25 mouse cellular contexts compared by ENCODE assay signal in genomic region chr16:30624640-30625039, GRCm38 (mm10). TPM values are rescaled to one million over a fixed set of nuclear protein-coding genes. Genes with fewer than 3 reads are reported as not detected.
DNase-seq lines count a peak whose midpoint lies in the region; ATAC-seq and TF ChIP-seq lines count a peak whose summit lies in the region.
"Had no signal": no experiment of that assay in that cellular context is flagged by ENCODE, and none has a peak within 500 bp of the region (broad histone marks: within the 10 kb centered on the region; RNA-seq: fewer than 3 reads in every experiment).

No protein-coding gene starts in this region.

- no peak overlapping the region for H3K4me3 ChIP-seq in liver, postnatal 0 days (ENCODE audit: low read depth, low read length)
- H3K4me3 ChIP-seq: embryonic facial prominence, embryonic 13.5 days; embryonic facial prominence, embryonic 15.5 days; erythroblast, embryonic 14.5 days; forebrain, embryonic 10.5 days; forebrain, embryonic 12.5 days had no signal

- H3K4me2 ChIP-seq in liver, postnatal 0 days (ENCODE audit: low read depth, low read length) = no peak overlapping the region
- H3K4me2 ChIP-seq: embryonic facial prominence, embryonic 13.5 days; embryonic facial prominence, embryonic 15.5 days; forebrain, embryonic 12.5 days had no signal

- DNase-seq in liver, postnatal 0 days = no peak
- DNase-seq in liver = no peak
- peak; percentile 70 for DNase-seq in thymus, postnatal 0 days (ENCODE audit: low spot score)
- DNase-seq in thymus, postnatal 25 days = no peak
- peak; percentile 37 for DNase-seq in splenic B cell, adult 2 months (ENCODE audit: low read depth, low spot score)
- peak; percentile 49 for DNase-seq in thymus, postnatal 4 days
- DNase-seq in left cerebral cortex, postnatal 10 days (ENCODE audit: extremely low spot score in 1 of 2, low spot score in 2 of 2) = no peak
- DNase-seq in ovary, postnatal 36 days (ENCODE audit: low spot score) = no peak
- DNase-seq: adrenal gland, adult 2 months; adrenal gland, postnatal 10 days; adrenal gland, postnatal 25 days; cerebellum, adult 11 months; cerebellum, adult 18-20 months; cerebellum, adult 8-10 months; cerebellum, adult 9-11 months; cerebellum, postnatal 14 days; cerebellum, postnatal 36 days had no signal

- 63% methylated on average over 2 of the region's 2 CpGs for WGBS in liver, postnatal 0 days (ENCODE audit: insufficient replicate concordance)

- intact Hi-C loops in left cerebral cortex, postnatal 10 days (cut with DNase I) = no loop called here

- TF ChIP-seq CTCF in liver, postnatal 0 days (IDR thresholded peaks at IDR 0.05; ENCODE audit: low read depth) = 0 out of 2 replicates have a peak, but pooled peaks have one; percentile 2

- ATAC-seq in liver, postnatal 0 days = no peak
- ATAC-seq: forebrain, embryonic 14.5 days; forebrain, embryonic 16.5 days had no signal

- TF ChIP-seq EP300 in liver, postnatal 0 days (IDR thresholded peaks at IDR 0.05; ENCODE audit: low read depth) = no peak

- H3K9ac ChIP-seq in liver, postnatal 0 days (replicated peaks) = no peak overlapping the region
- H3K9ac ChIP-seq: embryonic facial prominence, embryonic 13.5 days; embryonic facial prominence, embryonic 15.5 days; forebrain, embryonic 12.5 days had no signal

- H3K27me3 ChIP-seq in liver, postnatal 0 days (ENCODE audit: insufficient read depth, low read length) = no peaks in the 10 kb centered on the region
- H3K27me3 ChIP-seq in splenic B cell, adult 2 months (ENCODE audit: control insufficient read depth, insufficient read depth, low read length, poor library complexity, severe bottlenecking) = no peaks in the 10 kb centered on the region
- H3K27me3 ChIP-seq: embryonic facial prominence, embryonic 13.5 days; embryonic facial prominence, embryonic 15.5 days; forebrain, embryonic 12.5 days had no signal

- no peaks in the 10 kb centered on the region for H3K36me3 ChIP-seq in liver, postnatal 0 days (replicated peaks; ENCODE audit: insufficient read depth, low read length)
- no peaks in the 10 kb centered on the region for H3K36me3 ChIP-seq in splenic B cell, adult 2 months (ENCODE audit: control insufficient read depth, insufficient read depth, low read length, poor library complexity, severe bottlenecking)
- H3K36me3 ChIP-seq: embryonic facial prominence, embryonic 13.5 days; embryonic facial prominence, embryonic 15.5 days; forebrain, embryonic 10.5 days; forebrain, embryonic 12.5 days; G1E had no signal

- no peaks in the 10 kb centered on the region for H3K4me1 ChIP-seq in liver, postnatal 0 days (ENCODE audit: insufficient read depth)
- H3K4me1 ChIP-seq: forebrain, embryonic 12.5 days had no signal

- H3K27ac ChIP-seq in liver, postnatal 0 days (ENCODE audit: low read depth) = no peak overlapping the region
- H3K27ac ChIP-seq: embryonic facial prominence, embryonic 13.5 days; embryonic facial prominence, embryonic 15.5 days; forebrain, embryonic 10.5 days; forebrain, embryonic 12.5 days had no signal

- no peaks in the 10 kb centered on the region for H3K9me3 ChIP-seq in liver, postnatal 0 days (ENCODE audit: low read length)
- H3K9me3 ChIP-seq: embryonic facial prominence, embryonic 13.5 days; embryonic facial prominence, embryonic 15.5 days; forebrain, embryonic 10.5 days; forebrain, embryonic 12.5 days; G1E had no signal

RNA-seq across cellular contexts. Expression of gene Fam43a, which starts 25.1 kb away (rescaled TPM):
- 6.1 and 6.8 TPM in 2 replicates for polyA plus RNA-seq in liver, postnatal 0 days (2015; fragmentation: Nextera tagmentation; extraction: Ambion mirVana)
- polyA plus RNA-seq in thymus, postnatal 0 days (2015; fragmentation: Nextera tagmentation; extraction: Ambion mirVana) = 10.4 and 13.3 TPM in 2 replicates
- 10 to 100 TPM; 11.5 to 15.3 TPM for total RNA-seq in left cerebral cortex, postnatal 10 days (2021)
- total RNA-seq: G1E had no signal

RNA-seq across cellular contexts. Expression of gene Lsg1, which starts 37.2 kb away (rescaled TPM):
- polyA plus RNA-seq in liver, postnatal 0 days (2015; fragmentation: Nextera tagmentation; extraction: Ambion mirVana) = 25.4 and 25.6 TPM in 2 replicates
- polyA plus RNA-seq in thymus, postnatal 0 days (2015; fragmentation: Nextera tagmentation; extraction: Ambion mirVana) = 67.2 and 68.2 TPM in 2 replicates
- 10 to 100 TPM; 20.5 to 20.8 TPM for total RNA-seq in left cerebral cortex, postnatal 10 days (2021)

Comparison
In these comparisons a context has a peak if more than half of its experiments do, and no peak if none do; other contexts are left out.
1. DNase-seq: peak in thymus, postnatal 0 days (single experiment), splenic B cell, adult 2 months (single experiment) and thymus, postnatal 4 days (single experiment); none in liver, postnatal 0 days (single experiment), liver (single experiment), thymus, postnatal 25 days (single experiment), left cerebral cortex, postnatal 10 days (0 of 2) and ovary, postnatal 36 days (single experiment).